Mouse (Mus musculus) cerebellum, adult 9-11 months (tissue): ENCODE measurements around the gene Klhdc8b.

Experiments
- DNase-seq: peaks from one replicate; pipeline ENCODE4 v3.0.0; 2022

Gene Klhdc8b

DNA sequence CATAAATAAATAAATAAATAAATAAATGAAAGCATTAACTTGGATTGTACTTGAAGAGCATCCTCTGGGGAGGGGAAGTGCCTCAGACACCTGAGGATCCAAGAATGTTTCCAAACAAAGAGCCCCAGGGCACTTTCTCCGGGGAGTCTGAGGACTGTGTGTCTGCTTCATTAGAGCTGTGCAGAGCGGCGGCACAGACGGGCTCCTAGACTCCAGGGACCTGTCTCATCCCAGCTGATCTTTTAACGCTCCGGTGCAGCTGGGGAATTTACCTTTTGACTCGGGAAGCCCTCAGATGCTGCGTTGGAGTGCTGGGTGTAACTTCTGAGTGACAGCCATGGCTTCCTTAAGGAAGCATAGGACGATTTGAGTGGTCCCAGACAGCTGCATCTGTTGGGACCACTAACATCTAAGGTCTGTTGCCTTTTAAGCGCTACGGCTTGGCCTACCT is at the start of gene Klhdc8b:
Gene Klhdc8b, minus strand, starts transcription at position 401 of the 451 bp plus-strand sequence.
- DNase-seq: no peak

DNA sequence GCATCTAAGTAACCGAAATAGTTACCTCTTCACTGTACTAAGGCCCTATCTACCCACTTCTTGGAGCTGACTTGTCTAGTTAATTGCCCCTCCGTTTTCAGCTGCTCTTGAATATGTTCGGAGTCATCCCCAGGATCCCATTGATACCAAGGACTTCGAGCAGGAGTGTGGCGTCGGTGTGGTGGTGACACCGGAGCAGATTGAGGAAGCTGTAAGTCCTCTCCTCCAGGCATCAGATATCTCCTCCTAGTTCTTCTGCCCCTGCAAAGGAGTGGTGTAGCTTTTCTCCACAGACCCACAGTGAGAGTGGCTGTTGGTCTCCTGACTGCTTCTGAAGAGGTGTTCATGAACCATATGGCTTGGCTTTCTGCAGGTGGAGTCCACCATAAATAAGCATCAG is 47.4 kb upstream of the Klhdc8b start:
- DNase-seq: peak; percentile 13

DNA sequence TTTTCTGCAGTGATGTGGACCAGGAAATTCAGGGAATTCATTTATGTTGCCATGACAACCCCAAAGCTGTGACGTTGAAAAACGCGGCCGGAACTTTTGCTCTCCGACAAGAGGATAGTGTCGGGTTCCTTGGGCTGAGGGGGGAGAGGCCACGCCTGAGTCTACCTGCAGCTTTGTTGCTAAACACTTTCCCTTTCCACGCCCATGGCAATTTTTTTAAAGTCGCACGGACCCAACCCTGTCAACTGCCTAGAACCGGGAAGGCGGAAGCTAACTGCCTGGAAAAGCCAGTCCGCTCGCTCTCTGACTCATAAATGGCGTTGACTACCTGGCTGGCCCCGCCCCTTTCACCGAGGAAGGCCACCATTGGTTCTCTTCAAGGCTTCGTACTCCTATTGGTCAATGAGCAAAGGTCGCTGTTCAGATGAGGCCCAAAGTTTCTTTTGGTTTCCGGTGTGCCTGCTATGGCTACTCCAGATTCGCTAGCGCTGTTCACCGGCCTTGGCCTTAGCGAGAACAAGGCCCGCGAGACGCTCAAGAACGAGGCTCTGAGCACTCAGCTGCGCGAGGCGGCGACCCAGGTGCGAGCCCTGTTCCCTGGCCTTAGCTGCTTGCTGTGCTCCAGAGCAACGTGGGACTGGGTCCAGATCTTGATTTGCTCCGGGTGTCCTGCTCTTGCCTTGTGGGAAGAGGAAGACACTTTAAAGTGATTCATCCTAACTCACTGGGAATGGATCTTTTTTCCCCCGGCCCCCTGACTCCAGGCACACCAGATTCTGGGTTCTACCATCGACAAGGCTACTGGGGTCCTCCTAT is 46.4 kb upstream of the Klhdc8b start, which contains the start of gene Qars:
Gene Qars, plus strand, starts transcription at position 88 of the 816 bp plus-strand sequence.
- DNase-seq: peak; percentile 94

DNA sequence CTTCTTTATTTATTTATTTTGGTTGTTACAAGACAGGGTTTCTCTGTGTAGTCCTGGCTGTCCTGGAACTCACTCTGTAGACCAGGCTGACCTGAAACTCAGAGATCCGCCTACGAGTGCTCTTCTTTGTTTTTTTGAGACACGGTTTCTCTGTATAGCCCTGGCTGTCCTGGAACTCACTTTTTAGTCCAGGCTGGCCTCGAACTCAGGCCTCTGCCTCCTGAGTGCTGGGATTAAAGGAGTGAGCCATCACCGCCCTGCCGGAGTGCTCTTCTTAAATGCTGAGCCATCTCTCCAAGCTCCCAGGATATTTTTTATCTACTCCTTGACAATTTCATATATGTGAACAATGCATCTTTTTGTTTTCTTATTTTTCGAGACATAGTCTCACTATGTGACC is 45.5 kb upstream of the Klhdc8b start:
- no peak for DNase-seq

DNA sequence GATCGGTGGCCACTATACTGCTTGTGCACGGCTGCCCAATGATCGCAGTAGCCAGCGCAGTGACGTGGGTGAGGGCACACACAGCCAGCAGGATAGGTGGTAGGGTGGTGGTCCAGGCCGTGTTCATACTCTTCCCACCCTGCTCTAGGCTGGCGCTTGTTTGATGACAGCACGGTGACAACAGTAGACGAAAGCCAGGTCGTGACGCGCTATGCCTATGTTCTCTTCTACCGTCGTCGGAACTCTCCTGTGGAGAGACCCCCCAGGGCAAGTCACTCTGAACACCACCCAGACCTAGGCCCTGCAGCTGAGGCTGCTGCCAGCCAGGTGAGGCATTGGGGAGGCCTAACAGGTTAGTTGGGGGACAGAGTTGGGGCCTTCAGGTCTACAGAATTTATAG is 38.6 kb upstream of the Klhdc8b start:
- no peak for DNase-seq

DNA sequence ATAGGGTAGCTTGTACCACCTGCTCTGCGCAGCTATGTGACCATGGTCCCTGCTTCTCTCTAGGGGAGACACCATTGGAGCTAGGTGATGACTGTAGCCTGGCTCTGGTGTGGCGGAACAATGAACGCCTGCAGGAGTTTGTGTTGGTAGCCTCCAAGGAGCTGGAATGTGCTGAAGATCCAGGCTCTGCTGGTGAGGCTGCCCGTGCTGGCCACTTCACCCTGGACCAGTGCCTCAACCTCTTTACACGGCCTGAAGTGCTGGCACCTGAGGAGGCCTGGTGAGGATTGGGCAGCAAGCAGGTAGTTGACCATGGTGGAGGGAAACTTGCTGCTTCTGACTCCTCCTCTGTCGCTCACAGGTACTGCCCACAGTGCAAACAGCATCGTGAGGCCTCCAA is 37.9 kb upstream of the Klhdc8b start:
- no peak for DNase-seq

DNA sequence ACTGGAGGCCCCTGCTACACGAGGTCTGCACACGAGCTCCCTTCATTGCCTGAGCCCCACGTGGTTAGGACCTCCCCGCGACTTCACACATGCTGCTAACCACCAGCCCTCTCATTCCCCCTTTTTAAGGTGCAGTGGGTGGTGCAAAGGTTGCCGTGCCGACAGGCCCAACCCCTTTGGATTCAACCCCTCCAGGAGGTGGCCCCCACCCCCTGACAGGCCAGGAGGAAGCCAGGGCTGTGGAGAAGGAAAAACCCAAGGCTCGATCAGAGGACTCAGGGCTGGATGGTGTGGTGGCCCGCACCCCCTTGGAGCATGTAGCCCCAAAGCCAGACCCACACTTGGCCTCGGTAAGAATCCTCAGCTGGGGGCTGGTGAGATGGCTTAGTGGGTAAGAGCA is 33.5 kb upstream of the Klhdc8b start:
- DNase-seq: no peak

DNA sequence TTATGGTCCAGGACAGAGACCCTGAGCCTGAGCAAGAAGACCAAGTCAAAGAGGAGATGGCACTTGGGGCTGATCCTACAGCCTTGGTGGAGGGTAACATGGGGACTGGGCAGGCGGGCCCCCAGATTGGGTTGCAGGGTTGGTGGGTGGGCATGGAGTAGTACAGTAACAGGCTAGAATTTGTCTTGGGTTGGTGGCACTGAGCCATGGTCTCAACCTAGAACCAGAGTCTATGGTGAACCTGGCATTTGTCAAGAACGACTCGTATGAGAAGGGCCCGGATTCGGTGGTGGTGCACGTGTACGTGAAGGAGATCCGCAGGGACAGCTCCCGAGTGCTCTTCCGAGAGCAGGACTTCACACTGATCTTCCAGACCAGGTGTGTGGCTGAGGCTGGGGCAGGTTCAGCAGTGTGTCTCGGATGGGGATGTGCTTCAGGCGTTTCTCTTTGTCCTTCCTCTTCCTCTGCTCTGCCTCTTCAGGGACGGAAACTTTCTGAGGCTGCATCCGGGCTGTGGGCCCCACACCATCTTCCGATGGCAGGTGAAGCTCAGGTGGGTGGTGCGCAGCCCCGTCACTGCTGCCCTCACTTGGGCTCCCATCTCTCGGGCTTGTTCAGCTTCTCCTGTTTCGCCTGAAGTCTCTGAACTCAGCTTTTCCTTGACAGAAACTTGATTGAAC is 32.9 kb upstream of the Klhdc8b start:
- no peak for DNase-seq

DNA sequence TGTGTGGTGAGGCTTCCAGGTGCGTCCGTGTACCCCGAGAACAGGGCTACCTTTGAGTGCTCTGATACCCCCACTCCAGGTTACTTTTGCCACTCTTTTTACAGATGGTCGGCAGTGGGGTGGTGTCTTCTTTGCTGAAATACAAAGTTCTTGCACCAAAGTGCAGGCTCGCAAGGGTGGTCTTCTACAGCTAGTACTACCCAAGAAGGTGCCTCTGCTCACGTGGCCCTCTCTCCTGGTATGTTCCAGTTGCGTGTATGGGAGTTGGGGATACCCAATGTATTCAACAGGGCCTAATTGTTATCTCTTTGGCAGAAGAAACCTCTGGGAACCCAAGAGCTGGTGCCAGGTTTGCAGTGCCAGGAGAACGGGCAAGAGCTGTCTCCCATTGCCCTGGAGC is 31.9 kb upstream of the Klhdc8b start:
- no peak for DNase-seq

DNA sequence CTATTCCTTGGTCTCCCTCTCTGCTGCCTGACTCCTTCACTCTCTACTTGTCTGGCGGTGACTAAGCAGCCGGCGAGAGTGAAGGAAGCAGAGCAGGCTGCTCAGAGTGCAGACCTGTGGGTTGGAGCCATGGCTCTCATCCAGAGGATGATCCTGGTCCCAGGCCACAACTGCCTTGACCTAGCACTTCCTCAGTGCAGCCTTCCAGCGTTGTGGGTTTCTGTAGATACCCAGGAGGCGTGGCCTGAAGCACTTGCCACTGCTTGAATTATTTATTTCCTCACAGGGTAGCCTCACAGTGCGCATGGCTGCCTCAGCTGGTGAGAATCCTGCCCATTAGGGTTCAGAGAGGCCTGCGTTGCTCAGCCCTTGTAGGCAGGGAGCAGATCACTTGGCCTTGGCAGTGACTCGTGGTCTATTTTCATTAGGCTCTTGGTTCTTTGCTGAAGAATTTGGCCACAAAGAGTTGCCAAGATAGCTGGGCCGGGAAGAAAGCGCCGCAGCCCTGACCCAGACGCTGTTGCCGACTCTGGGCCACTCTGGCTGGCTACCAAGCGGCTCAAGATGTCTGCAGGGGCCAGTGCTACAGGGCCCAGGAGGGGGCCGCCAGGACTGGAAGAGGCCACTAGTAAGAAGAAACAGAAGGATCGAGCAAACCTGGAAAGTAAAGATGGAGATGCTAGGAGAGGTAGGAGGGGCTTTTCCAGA is 30.8 kb upstream of the Klhdc8b start:
- DNase-seq: no peak

DNA sequence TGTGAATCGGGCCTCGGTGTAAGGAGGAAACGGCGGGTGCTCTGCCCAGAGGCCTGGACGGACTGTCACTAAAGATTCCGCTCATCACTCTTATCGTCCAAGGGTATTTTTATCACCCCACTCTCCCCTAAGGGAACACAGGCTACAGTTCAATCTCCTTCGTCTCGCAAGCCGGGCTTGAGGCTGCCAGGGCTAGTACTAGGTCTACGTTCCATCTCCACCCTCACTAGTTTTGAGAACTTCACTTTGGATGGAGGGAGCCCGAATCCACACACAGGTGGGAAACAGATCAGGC is 29.9 kb upstream of the Klhdc8b start:
- no peak for DNase-seq

DNA sequence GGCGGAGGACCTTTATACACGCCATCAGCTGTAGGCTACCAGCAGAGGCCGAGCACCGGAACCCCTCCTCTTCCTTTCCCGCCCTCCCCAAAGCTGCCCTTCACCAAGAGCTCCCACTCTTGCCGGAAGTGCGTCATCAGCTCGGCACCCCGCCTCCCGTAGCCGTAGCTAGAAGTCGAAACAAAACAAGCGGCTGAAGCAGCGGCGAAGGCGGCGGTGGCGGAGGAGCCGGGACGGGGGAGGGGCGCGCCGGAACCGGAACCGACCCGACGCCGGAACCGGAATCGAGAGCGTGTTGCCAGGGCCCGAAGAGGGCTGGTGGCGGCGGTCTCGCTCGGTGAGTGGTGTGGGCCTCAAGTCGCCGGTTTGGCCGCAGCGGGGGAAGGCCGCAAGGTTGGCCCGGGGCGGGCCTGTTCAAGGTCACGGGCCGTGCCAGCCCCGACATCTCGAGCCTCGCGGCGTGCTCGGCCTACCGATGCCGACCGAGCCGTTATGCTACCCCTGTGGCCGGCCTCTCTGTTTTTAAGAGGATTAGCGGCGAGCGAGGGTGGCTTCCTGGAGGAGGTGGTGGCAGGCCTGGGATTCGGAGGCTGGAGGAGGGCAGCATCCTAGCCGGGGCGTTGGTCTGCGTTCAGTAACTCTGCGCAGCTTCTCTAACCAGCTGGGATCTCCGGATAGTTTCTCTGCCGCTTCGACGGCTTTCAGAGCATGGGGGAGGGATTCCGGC is 29.3 kb upstream of the Klhdc8b start, which contains the start of gene Usp19:
Gene Usp19, plus strand, starts transcription at position 44 of the 727 bp plus-strand sequence.
- DNase-seq: peak; percentile 98

DNA sequence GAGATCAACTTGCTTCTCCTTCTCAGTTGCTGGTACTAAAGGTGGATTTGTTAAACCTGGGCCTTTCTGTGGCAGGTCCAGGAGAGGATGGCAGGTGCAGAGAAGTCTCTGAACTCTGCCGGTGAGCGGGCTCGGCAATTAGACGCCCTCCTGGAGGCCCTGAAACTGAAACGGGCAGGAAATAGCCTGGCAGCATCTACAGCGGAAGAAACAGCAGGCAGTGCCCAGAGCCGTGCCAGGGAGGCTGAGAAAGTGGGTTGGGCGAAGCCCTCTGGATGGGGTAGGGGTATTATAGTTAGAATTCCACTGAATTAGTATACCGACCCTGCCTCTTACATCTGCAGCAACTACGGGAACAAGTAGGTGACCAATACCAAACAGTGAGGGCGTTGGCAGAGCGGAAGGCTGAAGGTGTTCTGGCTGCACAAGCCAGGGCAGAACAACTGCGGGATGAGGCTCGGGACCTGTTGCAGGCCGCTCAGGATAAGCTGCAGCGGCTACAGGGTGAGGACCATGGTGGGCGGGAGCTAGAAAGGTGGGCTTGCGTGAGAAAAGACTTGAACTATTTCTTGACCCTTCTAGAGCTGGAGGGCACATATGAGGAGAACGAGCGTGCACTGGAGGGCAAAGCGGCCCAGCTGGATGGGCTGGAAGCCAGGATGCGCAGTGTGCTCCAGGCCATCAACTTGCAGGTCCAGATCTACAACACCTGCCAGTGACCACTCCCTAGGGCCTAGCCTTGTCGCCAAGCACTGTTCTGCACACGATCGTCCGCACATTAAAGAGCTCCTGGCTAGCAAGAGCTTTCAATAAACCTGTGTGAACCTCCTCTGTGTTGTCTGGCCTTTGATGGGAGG is 28.5 kb upstream of the Klhdc8b start:
- peak; percentile 54 for DNase-seq

DNA sequence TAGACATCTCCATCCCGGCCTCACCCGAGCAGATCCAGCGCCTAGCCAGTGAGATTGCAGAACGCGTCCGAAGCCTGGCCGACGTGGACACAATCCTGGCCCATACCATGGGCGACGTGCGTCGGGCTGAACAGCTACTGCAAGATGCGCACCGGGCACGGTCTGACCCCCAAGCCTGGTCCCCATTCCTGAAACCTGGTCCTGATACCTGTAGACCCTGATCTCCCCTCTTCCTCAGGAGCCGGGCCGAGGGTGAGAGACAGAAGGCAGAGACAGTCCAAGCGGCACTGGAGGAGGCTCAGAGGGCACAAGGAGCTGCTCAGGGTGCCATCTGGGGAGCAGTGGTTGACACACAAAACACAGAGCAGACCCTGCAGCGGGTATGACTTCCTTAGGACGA is 27.8 kb upstream of the Klhdc8b start:
- no peak for DNase-seq

DNA sequence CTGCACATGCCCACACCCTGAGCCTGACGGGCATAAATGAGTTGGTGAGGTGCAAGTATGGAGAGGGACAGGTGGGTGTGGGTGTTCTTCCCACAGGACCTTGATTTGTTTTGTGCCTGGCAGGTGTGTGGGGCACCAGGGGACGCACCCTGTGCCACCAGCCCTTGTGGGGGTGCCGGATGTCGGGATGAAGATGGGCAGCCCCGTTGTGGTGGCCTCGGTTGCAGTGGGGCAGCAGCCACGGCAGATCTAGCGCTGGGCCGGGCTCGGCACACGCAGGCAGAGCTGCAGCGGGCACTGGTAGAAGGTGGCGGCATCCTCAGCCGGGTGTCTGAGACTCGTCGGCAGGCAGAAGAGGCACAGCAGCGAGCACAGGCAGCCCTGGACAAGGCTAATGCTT is 27.0 kb upstream of the Klhdc8b start:
- DNase-seq: no peak

DNA sequence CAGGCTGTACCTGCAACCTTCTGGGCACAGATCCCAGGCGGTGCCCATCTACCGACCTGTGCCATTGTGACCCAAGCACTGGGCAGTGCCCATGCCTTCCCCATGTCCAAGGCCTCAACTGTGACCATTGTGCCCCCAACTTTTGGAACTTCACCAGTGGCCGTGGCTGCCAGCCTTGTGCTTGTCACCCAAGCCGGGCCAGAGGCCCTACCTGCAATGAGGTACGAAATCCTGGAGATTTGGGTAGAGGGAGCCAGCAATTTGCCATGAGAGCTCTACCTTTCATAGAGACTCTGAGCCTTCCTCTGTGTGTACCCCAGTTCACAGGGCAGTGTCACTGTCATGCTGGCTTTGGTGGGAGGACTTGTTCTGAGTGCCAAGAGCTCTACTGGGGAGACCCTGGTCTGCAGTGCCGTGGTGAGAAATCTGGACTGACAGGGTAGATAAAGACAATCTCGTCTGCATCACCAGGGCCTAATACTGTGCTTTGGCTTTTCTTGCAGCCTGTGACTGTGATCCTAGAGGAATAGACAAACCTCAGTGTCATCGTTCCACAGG is 25.7 kb upstream of the Klhdc8b start:
- no peak for DNase-seq

DNA sequence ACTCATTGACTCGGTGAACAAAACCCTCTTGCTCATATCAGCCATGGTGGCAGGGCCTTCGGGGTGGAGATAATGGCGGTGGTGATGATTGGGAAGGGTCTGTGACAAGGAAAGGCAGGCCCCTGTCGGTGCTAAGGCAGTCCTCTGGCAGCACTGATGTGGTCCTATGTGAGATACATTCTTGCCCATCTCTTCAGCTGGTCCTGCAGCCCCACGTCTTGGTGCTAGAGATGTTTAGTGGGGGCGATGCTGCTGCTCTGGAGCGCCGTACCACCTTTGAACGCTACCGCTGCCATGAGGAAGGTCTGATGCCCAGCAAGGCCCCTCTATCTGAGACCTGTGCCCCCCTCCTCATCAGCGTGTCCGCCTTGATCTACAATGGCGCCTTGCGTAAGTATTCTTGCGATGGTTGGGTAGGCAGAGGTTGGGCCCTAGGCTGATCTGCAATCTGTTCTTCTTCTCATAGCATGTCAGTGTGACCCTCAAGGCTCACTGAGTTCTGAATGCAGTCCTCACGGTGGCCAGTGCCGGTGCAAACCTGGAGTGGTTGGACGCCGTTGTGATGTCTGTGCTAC is 24.0 kb upstream of the Klhdc8b start:
- DNase-seq: no peak

DNA sequence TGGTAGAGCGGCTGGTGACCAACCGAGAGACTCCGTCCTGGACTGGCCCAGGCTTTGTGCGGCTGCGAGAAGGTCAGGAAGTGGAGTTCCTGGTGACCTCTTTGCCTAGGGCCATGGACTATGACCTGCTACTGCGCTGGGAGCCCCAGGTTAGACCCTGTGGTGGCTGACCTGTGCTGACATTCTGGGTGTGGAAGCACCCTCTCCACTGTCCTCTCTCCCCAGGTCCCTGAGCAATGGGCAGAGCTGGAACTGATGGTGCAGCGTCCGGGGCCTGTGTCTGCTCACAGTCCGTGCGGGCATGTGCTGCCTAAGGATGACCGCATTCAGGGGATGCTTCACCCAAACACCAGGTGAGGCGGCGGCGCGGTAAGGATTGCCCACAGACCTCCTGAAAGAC is 22.6 kb upstream of the Klhdc8b start:
- no peak for DNase-seq

DNA sequence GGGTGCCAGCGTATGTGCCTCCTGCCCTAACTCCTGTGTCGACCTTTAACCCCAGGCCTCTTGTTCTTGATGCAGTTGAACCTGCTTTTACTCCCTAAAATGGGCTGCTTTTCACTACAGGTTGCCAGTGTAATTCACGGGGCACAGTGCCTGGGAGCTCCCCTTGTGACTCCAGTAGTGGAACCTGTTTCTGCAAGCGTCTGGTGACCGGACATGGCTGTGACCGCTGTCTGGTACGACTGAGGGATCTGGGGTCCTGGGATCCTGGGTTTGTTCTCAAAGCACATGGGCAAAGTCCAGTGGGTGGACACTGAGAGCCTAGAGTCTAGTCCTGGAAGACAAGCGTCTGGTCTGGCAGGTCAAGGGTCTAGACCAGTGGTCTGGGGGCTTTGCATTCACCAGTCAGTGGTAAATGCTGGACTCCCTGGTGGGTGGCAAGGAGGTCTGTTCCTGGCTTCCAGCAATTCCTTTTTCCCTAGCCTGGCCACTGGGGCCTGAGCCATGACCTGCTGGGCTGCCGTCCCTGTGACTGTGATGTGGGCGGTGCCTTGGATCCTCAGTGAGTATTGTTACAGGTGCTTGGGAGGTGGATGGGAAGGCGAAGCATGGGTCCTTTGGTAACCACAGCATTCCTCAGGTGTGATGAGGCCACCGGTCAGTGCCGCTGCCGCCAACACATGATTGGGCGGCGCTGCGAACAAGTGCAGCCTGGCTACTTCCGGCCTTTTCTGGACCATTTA is 21.8 kb upstream of the Klhdc8b start:
- DNase-seq: no peak

DNA sequence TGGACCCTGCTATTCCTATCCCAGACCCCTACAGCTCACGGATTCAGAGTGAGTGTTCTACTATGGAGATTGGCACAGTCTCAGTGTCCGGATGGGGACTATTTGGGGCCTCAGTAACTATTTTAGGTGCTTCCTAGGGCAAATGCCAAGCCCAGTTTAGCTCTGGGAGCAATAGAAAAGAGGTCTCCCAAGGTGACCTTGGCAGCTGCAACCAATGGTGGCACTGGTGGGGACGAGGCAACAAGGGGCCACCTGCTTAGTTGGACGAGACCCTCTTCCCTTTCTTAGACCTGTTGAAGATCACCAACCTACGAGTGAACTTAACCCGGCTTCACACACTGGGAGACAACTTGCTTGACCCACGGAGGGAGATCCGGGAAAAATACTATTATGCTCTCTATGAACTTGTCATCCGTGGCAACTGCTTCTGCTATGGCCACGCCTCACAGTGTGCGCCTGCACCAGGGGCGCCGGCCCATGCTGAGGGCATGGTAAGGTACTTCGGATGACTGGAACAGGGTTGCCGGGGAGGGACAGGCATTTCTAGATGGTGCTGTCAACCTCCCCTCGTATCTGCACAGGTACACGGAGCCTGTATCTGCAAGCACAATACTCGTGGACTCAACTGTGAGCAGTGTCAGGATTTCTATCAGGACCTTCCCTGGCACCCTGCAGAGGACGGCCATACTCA is 20.3 kb upstream of the Klhdc8b start:
- no peak for DNase-seq
